Comparison of ENCODE assay signal across 9 mouse cellular contexts in the genomic region with DNA sequence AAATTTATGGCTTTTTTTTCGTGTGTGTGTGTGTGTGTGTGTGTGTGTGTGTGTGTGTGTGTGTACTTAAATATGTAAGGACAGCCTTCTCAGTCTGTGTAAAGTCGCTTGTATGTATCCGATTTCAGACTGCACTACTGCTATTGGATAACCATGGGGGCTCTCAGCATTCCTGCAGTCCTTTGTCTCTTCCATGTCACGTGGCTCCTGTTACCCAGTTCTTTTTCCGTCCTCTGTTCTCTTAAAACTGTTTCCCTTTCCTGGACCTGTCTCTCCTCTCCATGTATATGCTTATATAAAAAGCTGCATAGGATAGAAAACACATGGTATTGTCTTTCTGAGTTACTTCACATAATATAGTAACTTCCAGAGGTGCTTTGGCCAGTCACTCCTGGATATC. TPM values are rescaled to one million over a fixed set of nuclear protein-coding genes. Genes with fewer than 3 reads are reported as not detected.
DNase-seq lines count a peak whose midpoint lies in the region; ATAC-seq and TF ChIP-seq lines count a peak whose summit lies in the region.
"Had no signal": no experiment of that assay in that cellular context is flagged by ENCODE, and none has a peak within 500 bp of the region (broad histone marks: within the 10 kb centered on the region; RNA-seq: fewer than 3 reads in every experiment).

No protein-coding gene starts in this region.

- H3K4me3 ChIP-seq in kidney, postnatal 0 days (replicated peaks; ENCODE audit: low read depth, low read length), result no peak overlapping the region
- H3K4me3 ChIP-seq in embryonic facial prominence, embryonic 14.5 days (ENCODE audit: low read depth, low read length), result no peak overlapping the region
- no peak overlapping the region for H3K4me3 ChIP-seq in intestine, postnatal 0 days (ENCODE audit: low read depth, low read length)
- no peak overlapping the region for H3K4me3 ChIP-seq in neural tube, embryonic 15.5 days (replicated peaks)

- no peak for ATAC-seq in kidney, postnatal 0 days (replicated peaks; ENCODE audit: low FRiP score, low read depth)
- ATAC-seq in embryonic facial prominence, embryonic 14.5 days (ENCODE audit: low read depth), result peak; percentile 50
- no peak for ATAC-seq in intestine, postnatal 0 days
- ATAC-seq in neural tube, embryonic 15.5 days (ENCODE audit: low FRiP score), result no peak

- 23% methylated on average over 5 of the region's 5 CpGs for WGBS in kidney, postnatal 0 days
- 30% methylated on average over 5 of the region's 5 CpGs for whole genome bisulfite sequencing in embryonic facial prominence, embryonic 14.5 days
- WGBS in intestine, postnatal 0 days, result 24% methylated on average over 5 of the region's 5 CpGs
- WGBS in neural tube, embryonic 15.5 days, result 25% methylated on average over 5 of the region's 5 CpGs

- no peaks in the 10 kb centered on the region for H3K36me3 ChIP-seq in kidney, postnatal 0 days (ENCODE audit: insufficient read depth, low read length)
- H3K36me3 ChIP-seq in embryonic facial prominence, embryonic 14.5 days (ENCODE audit: control insufficient read depth, insufficient read depth, low read length), result no peaks in the 10 kb centered on the region
- H3K36me3 ChIP-seq in intestine, postnatal 0 days (ENCODE audit: control insufficient read depth, insufficient read depth), result no peaks in the 10 kb centered on the region
- no peaks in the 10 kb centered on the region for H3K36me3 ChIP-seq in neural tube, embryonic 15.5 days

- TF ChIP-seq CTCF in kidney, postnatal 0 days (IDR thresholded peaks at IDR 0.05; ENCODE audit: low read depth), result no peak
- TF ChIP-seq CTCF in intestine, postnatal 0 days (IDR thresholded peaks at IDR 0.05; ENCODE audit: low read depth), result no peak

- peak; percentile 89 for DNase-seq in kidney, postnatal 0 days (ENCODE audit: low spot score)
- DNase-seq in kidney, postnatal 36 days, result no peak
- DNase-seq in embryonic facial prominence, embryonic 14.5 days (ENCODE audit: low spot score), result peak; percentile 86
- DNase-seq in layer of hippocampus, adult 8-10 months (ENCODE audit: low spot score in 2 of 2), result no peak
- DNase-seq in adrenal gland, adult 2 months, result no peak
- no peak for DNase-seq in urinary bladder, postnatal 14 days (ENCODE audit: low spot score)
- DNase-seq: right cerebral cortex, adult 18-20 months had no signal

- peak overlapping the region; percentile 80 for H3K27ac ChIP-seq in kidney, postnatal 0 days
- H3K27ac ChIP-seq in embryonic facial prominence, embryonic 14.5 days (replicated peaks; ENCODE audit: low read depth, low read length), result peak overlapping the region; percentile 92
- H3K27ac ChIP-seq in intestine, postnatal 0 days (ENCODE audit: low read depth, low read length), result 0 out of 2 replicates have a peak overlapping the region, but pooled peaks have one; percentile 15
- H3K27ac ChIP-seq in neural tube, embryonic 15.5 days (replicated peaks), result peak overlapping the region; percentile 89

- 0 out of 2 replicates have a peak overlapping the region, but pooled peaks have one; percentile 3 for H3K4me2 ChIP-seq in kidney, postnatal 0 days (ENCODE audit: low read length)
- H3K4me2 ChIP-seq in embryonic facial prominence, embryonic 14.5 days (ENCODE audit: low read depth, low read length), result peak overlapping the region; percentile 51
- no peak overlapping the region for H3K4me2 ChIP-seq in intestine, postnatal 0 days (replicated peaks; ENCODE audit: low read depth)
- peak overlapping the region; percentile 52 for H3K4me2 ChIP-seq in neural tube, embryonic 15.5 days

- H3K9me3 ChIP-seq in kidney, postnatal 0 days (replicated peaks; ENCODE audit: low read length), result no peaks in the 10 kb centered on the region
- no peaks in the 10 kb centered on the region for H3K9me3 ChIP-seq in embryonic facial prominence, embryonic 14.5 days (ENCODE audit: control insufficient read depth, low read length)
- no peaks in the 10 kb centered on the region for H3K9me3 ChIP-seq in intestine, postnatal 0 days (ENCODE audit: control insufficient read depth)
- H3K9me3 ChIP-seq in neural tube, embryonic 15.5 days (replicated peaks), result no peaks in the 10 kb centered on the region

- no peaks in the 10 kb centered on the region for H3K27me3 ChIP-seq in kidney, postnatal 0 days (ENCODE audit: insufficient read depth, low read length)
- H3K27me3 ChIP-seq in embryonic facial prominence, embryonic 14.5 days (replicated peaks; ENCODE audit: control insufficient read depth, insufficient read depth, low read length), result no peaks in the 10 kb centered on the region
- H3K27me3 ChIP-seq in intestine, postnatal 0 days (replicated peaks; ENCODE audit: control insufficient read depth, insufficient read depth, low read length), result no peaks in the 10 kb centered on the region
- no peaks in the 10 kb centered on the region for H3K27me3 ChIP-seq in neural tube, embryonic 15.5 days (replicated peaks)

- no peaks in the 10 kb centered on the region; the same call in none of the 2 replicates for H3K4me1 ChIP-seq in kidney, postnatal 0 days (replicated peaks; ENCODE audit: insufficient read depth, low read length)
- peaks cover 3% of the 10 kb centered on the region for H3K4me1 ChIP-seq in embryonic facial prominence, embryonic 14.5 days (ENCODE audit: control insufficient read depth, insufficient read depth, low read length)
- peaks cover 7% of the 10 kb centered on the region; the same call in 1 of the 2 replicates for H3K4me1 ChIP-seq in intestine, postnatal 0 days (replicated peaks; ENCODE audit: control insufficient read depth, insufficient read depth, low read length)
- H3K4me1 ChIP-seq in neural tube, embryonic 15.5 days, result peaks cover 24% of the 10 kb centered on the region

- H3K9ac ChIP-seq in kidney, postnatal 0 days (ENCODE audit: low read depth, low read length), result no peak overlapping the region
- H3K9ac ChIP-seq in embryonic facial prominence, embryonic 14.5 days (ENCODE audit: low read depth, low read length), result no peak overlapping the region
- H3K9ac ChIP-seq in intestine, postnatal 0 days (ENCODE audit: low read depth, low read length), result no peak overlapping the region
- no peak overlapping the region for H3K9ac ChIP-seq in neural tube, embryonic 15.5 days (replicated peaks)

RNA-seq across cellular contexts. Expression of a gene that starts 1.2 kb away (rescaled TPM):
- polyA plus RNA-seq in kidney, postnatal 0 days (2015; fragmentation: Nextera tagmentation; extraction: Ambion mirVana), result 280 and 296 TPM in 2 replicates
- 304 and 338 TPM in 2 replicates for polyA plus RNA-seq in embryonic facial prominence, embryonic 14.5 days (2014; fragmentation: Nextera tagmentation; extraction: Ambion mirVana)
- 185 and 193 TPM in 2 replicates for polyA plus RNA-seq in intestine, postnatal 0 days (2015; fragmentation: Nextera tagmentation; extraction: Ambion mirVana)
- 288 and 308 TPM in 2 replicates for polyA plus RNA-seq in neural tube, embryonic 15.5 days (2015; fragmentation: Nextera tagmentation; extraction: Ambion mirVana)
- 100 to 1,000 TPM; 431 to 479 (median 458) TPM for total RNA-seq in layer of hippocampus, adult 8-10 months (2022)
- total RNA-seq in adrenal gland, adult 2 months (2021), result 100 to 1,000 TPM; 274 to 441 TPM
- polyA plus RNA-seq in adrenal gland, adult 2 months (2012; rRNA removed), result 27.1 and 27.4 TPM in 2 replicates

RNA-seq across cellular contexts. Expression of a gene that starts 35.3 kb away (rescaled TPM):
- 11.6 and 12.1 TPM in 2 replicates for polyA plus RNA-seq in kidney, postnatal 0 days (2015; fragmentation: Nextera tagmentation; extraction: Ambion mirVana)
- 14.0 and 15.1 TPM in 2 replicates for polyA plus RNA-seq in embryonic facial prominence, embryonic 14.5 days (2014; fragmentation: Nextera tagmentation; extraction: Ambion mirVana)
- 6.9 and 7.6 TPM in 2 replicates for polyA plus RNA-seq in intestine, postnatal 0 days (2015; fragmentation: Nextera tagmentation; extraction: Ambion mirVana)
- polyA plus RNA-seq in neural tube, embryonic 15.5 days (2015; fragmentation: Nextera tagmentation; extraction: Ambion mirVana), result 19.9 and 21.4 TPM in 2 replicates
- total RNA-seq in layer of hippocampus, adult 8-10 months (2022), result 10 to 100 TPM; 24.1 to 29.2 (median 26.8) TPM
- 10 to 100 TPM; 18.0 to 28.0 TPM for total RNA-seq in adrenal gland, adult 2 months (2021)
- polyA plus RNA-seq in adrenal gland, adult 2 months (2012; rRNA removed), result 2.2 and 2.6 TPM in 2 replicates

RNA-seq across cellular contexts. Expression of a gene that starts 42.7 kb away (rescaled TPM):
- polyA plus RNA-seq in kidney, postnatal 0 days (2015; fragmentation: Nextera tagmentation; extraction: Ambion mirVana), result 0.59 and 0.62 TPM in 2 replicates
- polyA plus RNA-seq in embryonic facial prominence, embryonic 14.5 days (2014; fragmentation: Nextera tagmentation; extraction: Ambion mirVana), result 1.3 and 1.4 TPM in 2 replicates
- polyA plus RNA-seq in intestine, postnatal 0 days (2015; fragmentation: Nextera tagmentation; extraction: Ambion mirVana), result 0.82 and 0.94 TPM in 2 replicates
- polyA plus RNA-seq in neural tube, embryonic 15.5 days (2015; fragmentation: Nextera tagmentation; extraction: Ambion mirVana), result 0.29 and 0.59 TPM in 2 replicates
- 1 to 10 TPM in 3 of 4 experiments, under 1 TPM in 1; 0.95 to 6.3 (median 3.9) TPM for total RNA-seq in layer of hippocampus, adult 8-10 months (2022)
- total RNA-seq in adrenal gland, adult 2 months (2021), result 1 to 10 TPM; 2.6 to 2.8 TPM
- polyA plus RNA-seq in adrenal gland, adult 2 months (2012; rRNA removed), result 0.21 and 0.26 TPM in 2 replicates

Comparison
In these comparisons a context has a peak if more than half of its experiments do, and no peak if none do; other contexts are left out.
1. DNase-seq: peak in kidney, postnatal 0 days (single experiment) and embryonic facial prominence, embryonic 14.5 days (single experiment); none in kidney, postnatal 36 days (0 of 2), layer of hippocampus, adult 8-10 months (0 of 2), adrenal gland, adult 2 months (single experiment) and urinary bladder, postnatal 14 days (single experiment).
2. H3K27ac ChIP-seq: peak in every context shown above with its lines; median percentile 92 in embryonic facial prominence, embryonic 14.5 days; 89 in neural tube, embryonic 15.5 days; 80 in kidney, postnatal 0 days; 15 in intestine, postnatal 0 days.